Comparison of ENCODE assay signal across 7 mouse cellular contexts in genomic region chr11:57827048-57827914, GRCm38 (mm10). TPM values are rescaled to one million over a fixed set of nuclear protein-coding genes. Genes with fewer than 3 reads are reported as not detected.
DNase-seq lines count a peak whose midpoint lies in the region; ATAC-seq lines count a peak whose summit lies in the region.

No protein-coding gene starts in this region.

- 1% methylated on average over 40 of the region's 41 CpGs for WGBS in forebrain, embryonic 16.5 days
- 5% methylated on average over 41 of the region's 41 CpGs for WGBS in liver, embryonic 12.5 days (ENCODE audit: insufficient replicate concordance)

- H3K36me3 ChIP-seq in megakaryocyte, embryonic 14.5 days (replicated peaks; ENCODE audit: low read length) = no peaks in the 10 kb centered on the region
- H3K36me3 ChIP-seq in forebrain, embryonic 16.5 days (ENCODE audit: control insufficient read depth, insufficient read depth) = no peaks in the 10 kb centered on the region
- no peaks in the 10 kb centered on the region for H3K36me3 ChIP-seq in liver, embryonic 12.5 days

- H3K4me2 ChIP-seq in forebrain, embryonic 16.5 days (ENCODE audit: low read length) = peak overlapping the region; percentile 40
- H3K4me2 ChIP-seq in liver, embryonic 12.5 days = peak overlapping the region; percentile 49

- no peak overlapping the region for H3K27ac ChIP-seq in forebrain, embryonic 16.5 days (ENCODE audit: low read length)
- no peak overlapping the region for H3K27ac ChIP-seq in liver, embryonic 12.5 days

- DNase-seq in thymus, postnatal 10 days (ENCODE audit: low spot score in 2 of 2) = peak; percentile 30 to 33
- DNase-seq in cerebellum, adult 11 months = no peak
- no peak for DNase-seq in cerebellum, postnatal 4 days (ENCODE audit: low spot score in 2 of 2)

- peak overlapping the region; percentile 88 for H3K4me3 ChIP-seq in megakaryocyte, embryonic 14.5 days (replicated peaks)
- peak overlapping the region; percentile 26; the same call in 1 of the 2 replicates for H3K4me3 ChIP-seq in forebrain, embryonic 16.5 days (replicated peaks; ENCODE audit: low read length)
- H3K4me3 ChIP-seq in liver, embryonic 12.5 days = peak overlapping the region; percentile 29

- ATAC-seq in megakaryocyte, adult 5-6 weeks (ENCODE audit: poor library complexity, severe bottlenecking) = no peak
- ATAC-seq in forebrain, embryonic 16.5 days = 0 out of 2 replicates have a peak, but pooled peaks have one; percentile 31
- ATAC-seq in liver, embryonic 12.5 days = no peak

- H3K4me1 ChIP-seq in megakaryocyte, embryonic 14.5 days = peaks cover 29% of the 10 kb centered on the region
- H3K4me1 ChIP-seq in forebrain, embryonic 16.5 days (replicated peaks; ENCODE audit: control insufficient read depth, insufficient read depth, low read length) = peaks cover 15% of the 10 kb centered on the region
- H3K4me1 ChIP-seq in liver, embryonic 12.5 days = 0 out of 2 replicates have a peak, but pooled peaks cover 5% of the 10 kb centered on the region

- H3K27me3 ChIP-seq in megakaryocyte, embryonic 14.5 days (replicated peaks) = peaks cover 83% of the 10 kb centered on the region
- peaks cover 57% of the 10 kb centered on the region for H3K27me3 ChIP-seq in forebrain, embryonic 16.5 days (replicated peaks; ENCODE audit: control insufficient read depth, insufficient read depth, low read length)
- H3K27me3 ChIP-seq in liver, embryonic 12.5 days (replicated peaks) = peaks cover 79% of the 10 kb centered on the region

- H3K9me3 ChIP-seq in megakaryocyte, embryonic 14.5 days = 0 out of 2 replicates have a peak, but pooled peaks cover 4% of the 10 kb centered on the region
- no peaks in the 10 kb centered on the region for H3K9me3 ChIP-seq in forebrain, embryonic 16.5 days (ENCODE audit: control insufficient read depth, low read length)
- H3K9me3 ChIP-seq in liver, embryonic 12.5 days (replicated peaks) = no peaks in the 10 kb centered on the region

- no peak overlapping the region for H3K9ac ChIP-seq in forebrain, embryonic 16.5 days (replicated peaks; ENCODE audit: low read depth, low read length)
- H3K9ac ChIP-seq in liver, embryonic 12.5 days = 0 out of 2 replicates have a peak overlapping the region, but pooled peaks have one; percentile 2

RNA-seq across cellular contexts. Expression of gene Hand1, which starts 5.3 kb away (rescaled TPM):
- polyA plus RNA-seq in megakaryocyte, embryonic 14.5 days (2012; ENCODE audit: insufficient read depth, low replicate concordance) = not detected in 2 replicates
- not detected in 2 replicates for total RNA-seq in megakaryocyte, adult 5-6 weeks (2015)
- not detected in 2 replicates for total RNA-seq in megakaryocyte, adult 5-6 weeks (2017)
- not detected in 2 replicates for polyA plus RNA-seq in forebrain, embryonic 16.5 days (2015; fragmentation: Nextera tagmentation; extraction: Ambion mirVana)
- polyA plus RNA-seq in liver, embryonic 12.5 days (2016; fragmentation: Nextera tagmentation; extraction: Ambion mirVana) = 1.6 and 3.0 TPM in 2 replicates

RNA-seq across cellular contexts. Expression of gene Sap30l, which starts 25.8 kb away (rescaled TPM):
- 87.1 and 100 TPM in 2 replicates for polyA plus RNA-seq in megakaryocyte, embryonic 14.5 days (2012; ENCODE audit: insufficient read depth, low replicate concordance)
- 23.2 and 25.0 TPM in 2 replicates for total RNA-seq in megakaryocyte, adult 5-6 weeks (2015)
- 17.1 and 18.6 TPM in 2 replicates for total RNA-seq in megakaryocyte, adult 5-6 weeks (2017)
- polyA plus RNA-seq in forebrain, embryonic 16.5 days (2015; fragmentation: Nextera tagmentation; extraction: Ambion mirVana) = 5.8 and 7.9 TPM in 2 replicates
- polyA plus RNA-seq in liver, embryonic 12.5 days (2016; fragmentation: Nextera tagmentation; extraction: Ambion mirVana) = 9.2 and 10.0 TPM in 2 replicates

Comparison
In these comparisons a context has a peak if more than half of its experiments do, and no peak if none do; other contexts are left out.
1. H3K4me3 ChIP-seq: peak in every context shown above with its lines; median percentile 88 in megakaryocyte, embryonic 14.5 days; 29 in liver, embryonic 12.5 days; 26 in forebrain, embryonic 16.5 days.
2. DNase-seq: peak in thymus, postnatal 10 days (2 of 2); none in cerebellum, adult 11 months (single experiment) and cerebellum, postnatal 4 days (0 of 2).